Mouse (Mus musculus) left cerebral cortex, adult 2 months (tissue): ENCODE results near the gene Traf3. TPM values are rescaled to one million over a fixed set of nuclear protein-coding genes. Genes with fewer than 3 reads are reported as not detected.

Experiments used
- DNase-seq, 2 experiments: peaks; one replicate each; pipeline ENCODE4 v3.0.0; 2021 to 2022; ENCODE audit warnings: low spot score in 2 of 2, mixed read lengths in 1 of 2; ENCODE audit errors: extremely low spot score in 1 of 2
- H3K27ac ChIP-seq: fragments of 200-600 bp; 2 replicates; pipeline ENCODE4 v1.8.1; 2022
- H3K4me3 ChIP-seq: fragments of 200-600 bp; 2 replicates; pipeline ENCODE4 v1.8.1; 2022
- CTCF ChIP-seq: fragments of 200-600 bp; IDR thresholded peaks from 2 replicates; pipeline ENCODE4 v1.8.1; 2022; ENCODE audit warnings: antibody characterized with exemption, mild to moderate bottlenecking, moderate library complexity
- intact Hi-C: fragments of 180-260 bp; cut with DNase I; formaldehyde crosslinking; loops from one replicate; pipeline ENCODE4 v1.15.1; 2025
- total RNA-seq, 2 experiments: library from RNA; stranded (reverse); gene quantifications; 2 replicates each; pipeline ENCODE4 v1.2.3; 2021

Traf3 gene
- total RNA-seq, 2 experiments from 2014 or later, result 40.8 to 49.1 TPM

- Histone ChIP-seq H3K27ac (no peak overlapping the region), H3K4me3 (no peak overlapping the region)
- no peak for DNase-seq
- no peak for TF ChIP-seq CTCF
- intact Hi-C loops, result no loop called here
These were observed 76.2 kb downstream of the Traf3 start for GRCm38 (mm10) chr12:111242346-111242745.

GRCm38 (mm10) chr12:111243733-111244132 lies 77.6 kb downstream of the Traf3 start:
- Histone ChIP-seq H3K4me3 (no peak overlapping the region), H3K27ac (no peak overlapping the region)
- intact Hi-C loops, result no loop called here
- no peak for DNase-seq
- TF ChIP-seq CTCF, result no peak

- TF ChIP-seq CTCF, result no peak
- H3K4me3 ChIP-seq, result no peak overlapping the region
- intact Hi-C loops, result no loop called here
- H3K27ac ChIP-seq, result no peak overlapping the region
- DNase-seq, result no peak
These were observed 78.9 kb downstream of the Traf3 start for GRCm38 (mm10) chr12:111245070-111245469.

GRCm38 (mm10) chr12:111246808-111247464 lies 80.8 kb downstream of the Traf3 start:
- intact Hi-C loops, result no loop called here
- Histone ChIP-seq H3K27ac (no peak overlapping the region), H3K4me3 (no peak overlapping the region)
- no peak for DNase-seq
- TF ChIP-seq CTCF, result no peak

- intact Hi-C loops, result no loop called here
- peak; percentile 49 for TF ChIP-seq CTCF
These were observed 82.9 kb downstream of the Traf3 start for GRCm38 (mm10) chr12:111249095-111249494.

GRCm38 (mm10) chr12:111250116-111250515 lies 83.9 kb downstream of the Traf3 start:
- no peak for DNase-seq
- intact Hi-C loops, result loop anchor here (5.0 kb wide), 2 partner anchors 83 to 163 kb away; partner anchors contain the start of gene Traf3
- TF ChIP-seq CTCF, result no peak
- no peak overlapping the region for H3K4me3 ChIP-seq
- no peak overlapping the region; the same call in 1 of the 2 replicates for H3K27ac ChIP-seq

More at GRCm38 (mm10) chr12:111249095-111249494, 82.9 kb downstream of the Traf3 start:
- no peak for DNase-seq
- H3K4me3 ChIP-seq, result no peak overlapping the region
- H3K27ac ChIP-seq, result no peak overlapping the region

- Histone ChIP-seq H3K4me3 (no peak overlapping the region), H3K27ac (no peak overlapping the region)
- peak; percentile 16; the same call in 1 of the 2 replicates for TF ChIP-seq CTCF
- DNase-seq, result no peak
- intact Hi-C loops, result loop anchor here (5.0 kb wide), 2 partner anchors 84 to 164 kb away; partner anchors contain the start of gene Traf3
These were observed 85.1 kb downstream of the Traf3 start for GRCm38 (mm10) chr12:111251227-111251626.

- TF ChIP-seq CTCF, result no peak
- no peak overlapping the region for H3K4me3 ChIP-seq
- no peak overlapping the region for H3K27ac ChIP-seq
- DNase-seq, result no peak
- intact Hi-C loops, result no loop called here
These were observed 97.5 kb downstream of the Traf3 start for GRCm38 (mm10) chr12:111263650-111264049.

- DNase-seq, result no peak
- Histone ChIP-seq H3K4me3 (no peak overlapping the region), H3K27ac (no peak overlapping the region)
- intact Hi-C loops, result no loop called here
- TF ChIP-seq CTCF, result no peak
These were observed 99.0 kb downstream of the Traf3 start for GRCm38 (mm10) chr12:111265212-111265611.

- no peak overlapping the region for H3K4me3 ChIP-seq
- DNase-seq, result no peak
- H3K27ac ChIP-seq, result no peak overlapping the region
- no peak for TF ChIP-seq CTCF
- intact Hi-C loops, result no loop called here
These were observed 100.4 kb downstream of the Traf3 start for GRCm38 (mm10) chr12:111266592-111266991.

- intact Hi-C loops, result no loop called here
These were observed 101.6 kb downstream of the Traf3 start for GRCm38 (mm10) chr12:111267673-111268325.

GRCm38 (mm10) chr12:111270629-111271277 lies 104.6 kb downstream of the Traf3 start, which contains the start of gene Amn:
Gene Amn (plus strand): TSS chr12:111271095.
- no peak for TF ChIP-seq CTCF
- Histone ChIP-seq H3K27ac (no peak within 1 kb of the TSS), H3K4me3 (no peak within 1 kb of the TSS)
- DNase-seq, result no peak
- intact Hi-C loops, result loop anchor here (5.0 kb wide), 1 partner anchor 132 kb away; no protein-coding TSS in a partner anchor

More at GRCm38 (mm10) chr12:111267673-111268325, 101.6 kb downstream of the Traf3 start:
- no peak overlapping the region for H3K27ac ChIP-seq
- H3K4me3 ChIP-seq, result no peak overlapping the region
- no peak for DNase-seq
- no peak for TF ChIP-seq CTCF
